25 mouse cellular contexts compared by ENCODE assay signal in the genomic region with DNA sequence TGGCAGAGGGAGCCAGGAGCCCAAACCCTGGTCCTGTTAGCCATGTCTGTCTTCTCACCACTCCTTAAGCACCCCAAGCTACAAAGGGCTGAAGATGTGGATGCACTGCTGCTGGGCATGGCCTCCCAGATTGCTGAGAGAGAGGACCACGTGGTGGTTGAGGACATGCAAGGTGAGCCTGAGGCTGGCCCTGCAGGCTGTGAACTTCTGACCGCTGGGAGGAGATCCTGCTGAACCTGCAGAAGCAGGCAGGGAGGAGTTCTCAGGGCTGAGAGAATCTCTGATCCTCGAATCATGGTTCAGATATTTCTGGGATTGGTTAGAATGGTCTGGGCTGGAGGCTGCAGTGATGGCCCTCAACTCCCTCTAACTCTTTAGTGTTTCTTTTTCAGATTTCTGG. TPM values are rescaled to one million over a fixed set of nuclear protein-coding genes. Genes with fewer than 3 reads are reported as not detected.
"Had no signal": no experiment of that assay in that cellular context is flagged by ENCODE, and none has a peak within 500 bp of the region (broad histone marks: within the 10 kb centered on the region; RNA-seq: fewer than 3 reads in every experiment).

No protein-coding gene starts in this region.

- H3K4me1 ChIP-seq: liver, embryonic 13.5 days had no signal

- DNase-seq: left cerebral cortex, postnatal 4 days; liver, embryonic 13.5 days; lung, adult 2 months; lung, postnatal 14 days; lung, postnatal 4 days; midbrain, embryonic 14.5 days; thymus, adult 18-20 months; thymus, postnatal 36 days had no signal

- H3K9ac ChIP-seq: limb, embryonic 12.5 days; limb, embryonic 15.5 days; liver, embryonic 13.5 days had no signal

- ATAC-seq: hindbrain, embryonic 16.5 days; intestine, embryonic 16.5 days had no signal

- H3K27me3 ChIP-seq: limb, embryonic 12.5 days; limb, embryonic 15.5 days had no signal

- H3K36me3 ChIP-seq: limb, embryonic 12.5 days; limb, embryonic 15.5 days; liver, embryonic 13.5 days had no signal

- H3K27ac ChIP-seq: limb, embryonic 12.5 days; limb, embryonic 15.5 days; liver, embryonic 13.5 days had no signal

- H3K4me2 ChIP-seq: limb, embryonic 12.5 days; limb, embryonic 15.5 days; liver, embryonic 13.5 days; midbrain, embryonic 11.5 days had no signal

- H3K4me3 ChIP-seq: limb, embryonic 12.5 days; limb, embryonic 15.5 days; liver, embryonic 13.5 days had no signal

- H3K9me3 ChIP-seq: limb, embryonic 12.5 days; limb, embryonic 15.5 days; liver, embryonic 13.5 days had no signal

RNA-seq across cellular contexts. Expression of a gene that starts 8.5 kb away (rescaled TPM):
- total RNA-seq: layer of hippocampus, adult 18-20 months; layer of hippocampus, postnatal 14 days; megakaryocyte progenitor cell, adult 5-6 weeks; megakaryocyte-erythroid progenitor cell, adult 5-6 weeks had no signal
- polyA plus RNA-seq: liver, embryonic 13.5 days; liver, embryonic 16.5 days; midbrain, embryonic 11.5 days; spleen, adult 2 months had no signal

RNA-seq across cellular contexts. Expression of a gene that starts 10.4 kb away (rescaled TPM):
- total RNA-seq: layer of hippocampus, postnatal 14 days; left cerebral cortex, postnatal 14 days; megakaryocyte progenitor cell, adult 5-6 weeks; megakaryocyte-erythroid progenitor cell, adult 5-6 weeks; midbrain, postnatal 0 days had no signal
- polyA plus RNA-seq: intestine, embryonic 16.5 days; liver, embryonic 13.5 days; liver, embryonic 16.5 days; midbrain, embryonic 11.5 days; neural tube, embryonic 11.5 days; neural tube, embryonic 14.5 days; spleen, adult 2 months had no signal

RNA-seq across cellular contexts. Expression of a gene that starts 25.3 kb away (rescaled TPM):
- total RNA-seq: layer of hippocampus, adult 18-20 months; layer of hippocampus, postnatal 14 days; left cerebral cortex, adult 8-10 months; left cerebral cortex, postnatal 14 days; megakaryocyte progenitor cell, adult 5-6 weeks; megakaryocyte-erythroid progenitor cell, adult 5-6 weeks had no signal
- polyA plus RNA-seq: limb, embryonic 12.5 days; liver, embryonic 13.5 days; liver, embryonic 16.5 days; lung, embryonic 16.5 days; midbrain, embryonic 11.5 days; midbrain, embryonic 14.5 days; spleen, adult 2 months had no signal

RNA-seq across cellular contexts. Expression of a gene that starts 25.7 kb away (rescaled TPM):
- total RNA-seq: megakaryocyte progenitor cell, adult 5-6 weeks; megakaryocyte-erythroid progenitor cell, adult 5-6 weeks had no signal
- polyA plus RNA-seq: limb, embryonic 12.5 days; liver, embryonic 13.5 days; liver, embryonic 16.5 days; lung, embryonic 16.5 days; neural tube, embryonic 14.5 days had no signal
